Mouse (Mus musculus) skeletal muscle tissue, adult 2 months (tissue): ENCODE data around the gene Dnmt3l.

Source experiments
- DNase-seq: peaks from one replicate; pipeline ENCODE4 v3.0.0-alpha.2; 2012; ENCODE audit warnings: low read depth, low spot score

Gene Dnmt3l

DNA sequence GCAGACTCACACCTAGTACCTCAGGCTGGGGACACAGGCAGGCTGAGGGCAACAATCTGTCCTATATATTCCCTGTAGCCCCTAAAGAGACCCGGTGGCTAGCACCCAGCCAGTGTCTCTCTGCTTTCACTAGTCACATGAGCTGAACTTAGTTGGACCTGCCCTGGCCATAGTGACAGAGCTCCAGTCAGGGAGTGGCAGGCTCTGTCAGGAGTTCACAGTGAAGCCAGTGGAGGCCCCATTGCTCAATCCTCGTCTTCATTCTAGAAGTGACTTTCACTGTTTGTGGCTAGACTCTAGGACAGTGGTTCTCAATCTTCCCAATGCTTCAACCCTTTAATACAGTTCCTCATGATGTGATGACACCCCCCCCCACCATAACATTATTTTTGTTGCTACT lies 9.8 kb upstream of the Dnmt3l start:
- no peak for DNase-seq

DNA sequence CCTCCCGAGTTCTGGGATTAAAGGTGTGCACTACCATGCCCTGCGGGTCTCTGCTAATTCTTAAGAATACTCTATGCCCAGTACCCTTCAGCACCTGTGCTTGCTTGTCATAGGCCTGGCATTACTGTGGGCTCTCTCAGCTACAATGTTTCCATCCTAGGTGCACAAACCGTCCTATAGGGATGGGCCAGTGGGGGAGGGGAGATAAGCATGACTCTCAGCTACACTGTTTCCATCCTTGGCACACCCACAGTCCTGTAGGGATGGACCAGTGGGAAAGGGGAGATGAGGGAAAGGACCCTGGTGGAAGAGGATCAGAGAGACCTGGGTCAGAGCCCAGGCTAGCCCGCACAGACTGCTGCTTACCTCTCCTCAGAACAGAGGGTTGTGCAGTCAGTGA lies 4.6 kb upstream of the Dnmt3l start:
- no peak for DNase-seq

DNA sequence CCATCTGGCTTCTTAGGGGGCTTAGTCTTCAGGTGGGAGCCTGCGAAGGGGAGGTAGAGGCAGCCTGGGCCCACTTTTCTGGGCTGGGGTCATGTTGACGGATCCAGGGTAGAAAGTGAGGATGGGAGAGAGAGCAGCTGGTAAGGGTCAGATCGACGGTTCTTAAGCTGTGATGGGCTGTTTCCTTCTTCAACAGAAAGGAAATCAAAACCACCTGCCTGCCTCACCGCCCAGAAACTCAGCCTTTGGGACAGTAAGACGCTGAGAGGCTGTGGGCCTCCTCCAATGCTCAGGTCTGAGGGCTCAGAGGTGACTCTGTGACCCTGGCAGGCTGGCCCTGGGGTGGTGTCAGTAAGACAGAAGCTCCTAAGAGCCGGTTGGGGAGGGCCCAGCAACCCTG lies 349 bp downstream of the Dnmt3l start:
- no peak for DNase-seq

DNA sequence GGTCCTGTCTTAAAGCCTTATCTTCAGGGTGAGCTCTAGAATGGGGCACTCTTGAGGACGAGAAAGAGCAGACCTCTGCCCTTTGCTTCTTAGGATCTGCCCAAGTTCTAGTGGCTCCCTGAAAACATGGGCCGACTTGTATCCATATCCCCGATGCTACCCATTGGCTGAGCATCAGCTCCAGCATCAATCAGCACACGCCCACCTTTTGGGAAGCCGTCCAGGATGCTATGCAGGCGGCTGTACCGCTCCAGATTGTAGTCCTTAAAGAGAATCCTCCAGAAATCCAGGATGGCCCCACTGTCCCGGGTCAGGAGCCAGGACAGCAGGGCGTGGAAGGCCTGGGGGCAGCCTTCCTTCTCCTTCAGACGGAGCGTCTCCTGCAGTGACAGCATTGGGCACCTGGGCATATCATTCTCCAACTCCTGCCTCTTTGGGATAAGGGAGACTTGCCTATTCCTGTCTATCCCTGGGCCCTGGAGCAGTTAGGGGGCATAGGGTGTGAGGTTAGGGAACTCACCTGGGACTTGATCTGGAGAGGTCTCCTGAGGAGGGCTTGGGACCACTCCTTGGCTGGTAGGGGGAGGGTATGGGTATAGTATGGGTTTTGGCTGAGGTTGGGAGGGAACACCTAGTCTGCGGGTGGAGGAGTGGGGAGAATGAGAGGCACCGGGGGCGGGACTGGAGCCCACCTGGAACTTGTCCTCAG lies 1.1 kb downstream of the Dnmt3l start:
- DNase-seq, result no peak

DNA sequence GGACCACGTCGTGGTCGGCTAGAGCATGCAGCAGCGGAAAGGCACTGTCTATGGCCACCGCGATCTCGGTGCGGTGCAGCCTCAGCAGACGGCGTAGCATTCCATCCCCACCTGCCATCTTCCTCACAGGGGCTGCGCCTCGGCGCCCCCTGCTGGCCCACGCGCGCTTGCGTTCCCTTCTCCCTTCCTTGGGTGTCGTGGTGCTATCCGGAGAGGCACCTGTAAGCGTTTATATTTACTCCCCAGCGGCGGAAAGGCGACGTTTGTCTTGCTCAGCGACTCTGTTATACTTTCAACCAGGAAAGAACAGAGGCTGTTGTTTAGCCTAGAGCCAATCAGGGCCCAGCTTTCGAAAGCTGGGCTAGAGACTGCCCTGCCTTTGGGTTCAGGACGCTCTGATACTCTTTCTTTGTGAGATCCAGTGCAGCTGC lies 1.7 kb downstream of the Dnmt3l start, which contains the start of gene Aire:
Gene Aire (minus strand): TSS at position 205 of the 431 bp plus-strand sequence.
- DNase-seq, result no peak

DNA sequence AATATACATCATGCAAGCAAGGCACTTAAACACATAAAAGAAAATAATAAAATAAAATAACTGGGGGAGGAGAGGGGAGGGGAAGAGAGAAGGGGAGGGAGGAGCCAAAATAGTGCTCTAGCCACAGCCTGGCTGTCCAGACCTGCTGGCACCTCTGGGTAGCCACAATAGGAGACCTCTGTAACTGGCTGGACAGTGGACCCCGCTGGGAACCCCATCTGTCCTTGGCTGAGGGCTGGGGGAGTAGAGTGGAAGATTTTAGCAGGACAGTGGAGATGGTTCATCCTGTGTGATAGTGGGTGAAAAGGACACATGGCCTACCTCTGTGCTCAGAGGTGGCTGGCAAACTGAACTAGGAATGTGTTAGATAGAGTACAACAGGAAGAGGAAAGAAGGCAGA lies 2.8 kb downstream of the Dnmt3l start:
- no peak for DNase-seq

DNA sequence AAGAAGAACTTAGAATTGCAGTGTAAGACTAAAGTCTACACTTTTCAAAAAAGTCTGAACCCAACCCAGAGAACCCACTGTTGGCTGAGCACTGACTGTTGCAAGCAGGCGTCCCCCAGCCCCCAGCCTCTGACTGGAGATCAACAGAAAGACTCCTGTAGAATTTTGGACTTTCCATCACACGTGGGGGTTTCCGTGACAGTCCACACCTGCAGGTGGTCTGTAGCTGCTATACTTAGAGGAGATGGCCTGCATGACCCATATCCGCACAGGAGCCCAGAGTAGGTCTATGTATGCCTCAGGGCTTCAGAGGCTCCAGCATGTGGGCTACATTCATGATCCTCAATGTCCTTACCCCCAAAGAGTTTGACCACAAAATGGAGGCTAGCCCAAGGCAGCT lies 4.6 kb downstream of the Dnmt3l start:
- no peak for DNase-seq

DNA sequence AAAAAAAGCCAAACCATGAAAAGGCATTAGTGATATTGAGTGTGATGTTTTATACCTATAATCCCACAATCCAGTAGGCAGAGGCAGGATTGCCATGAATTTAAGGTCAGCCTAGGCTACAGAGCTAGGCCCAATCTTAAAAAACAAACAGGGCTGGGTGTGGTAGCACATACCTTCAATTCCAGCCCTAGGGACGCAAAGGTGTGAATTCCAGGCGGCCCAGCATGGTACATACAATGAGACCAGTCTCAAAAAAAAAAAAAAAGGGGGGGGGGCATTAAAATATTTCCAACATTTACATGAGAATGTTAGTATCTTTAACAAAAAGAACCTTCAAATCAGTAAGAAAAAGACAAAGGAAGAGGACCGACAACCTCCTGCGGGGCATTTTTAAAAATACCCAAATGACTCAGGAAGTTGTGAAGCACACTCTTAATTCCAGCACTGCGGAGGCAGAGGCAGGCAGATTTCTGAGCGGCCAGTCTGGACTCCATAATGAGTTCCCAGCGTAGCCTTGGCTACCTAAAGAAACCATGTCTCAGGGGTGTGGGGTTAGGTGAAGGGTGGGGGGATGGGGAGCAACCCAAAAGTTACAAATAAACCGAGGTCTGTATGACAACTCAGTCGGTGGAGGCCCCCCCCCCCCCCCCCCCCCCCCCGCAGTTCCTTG lies 6.4 kb downstream of the Dnmt3l start:
- DNase-seq, result no peak

DNA sequence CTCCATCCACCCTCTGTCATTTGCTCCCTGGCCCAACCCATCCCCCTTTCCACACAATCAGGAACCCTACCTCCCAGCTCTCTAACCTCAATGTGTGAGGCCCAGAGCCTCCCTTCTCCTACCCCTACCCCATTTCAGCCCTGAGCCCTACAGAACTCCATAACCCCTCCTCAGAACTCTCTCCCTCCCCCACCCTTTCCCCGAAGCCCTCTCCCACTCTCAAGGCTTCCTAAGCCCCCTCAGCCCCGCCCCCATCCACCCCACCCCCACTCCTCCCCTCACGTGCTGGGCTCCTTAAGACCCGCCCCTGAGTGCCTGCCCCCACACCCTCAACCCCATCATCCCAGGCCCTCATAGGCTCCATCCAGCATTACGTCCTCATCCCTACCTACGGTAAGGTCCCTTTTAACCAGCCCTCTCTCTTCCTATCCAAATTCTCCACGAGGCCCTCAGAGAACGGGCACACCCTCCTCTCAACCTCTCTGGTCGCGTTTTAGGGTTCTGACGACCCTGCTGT lies 7.8 kb downstream of the Dnmt3l start:
- no peak for DNase-seq

DNA sequence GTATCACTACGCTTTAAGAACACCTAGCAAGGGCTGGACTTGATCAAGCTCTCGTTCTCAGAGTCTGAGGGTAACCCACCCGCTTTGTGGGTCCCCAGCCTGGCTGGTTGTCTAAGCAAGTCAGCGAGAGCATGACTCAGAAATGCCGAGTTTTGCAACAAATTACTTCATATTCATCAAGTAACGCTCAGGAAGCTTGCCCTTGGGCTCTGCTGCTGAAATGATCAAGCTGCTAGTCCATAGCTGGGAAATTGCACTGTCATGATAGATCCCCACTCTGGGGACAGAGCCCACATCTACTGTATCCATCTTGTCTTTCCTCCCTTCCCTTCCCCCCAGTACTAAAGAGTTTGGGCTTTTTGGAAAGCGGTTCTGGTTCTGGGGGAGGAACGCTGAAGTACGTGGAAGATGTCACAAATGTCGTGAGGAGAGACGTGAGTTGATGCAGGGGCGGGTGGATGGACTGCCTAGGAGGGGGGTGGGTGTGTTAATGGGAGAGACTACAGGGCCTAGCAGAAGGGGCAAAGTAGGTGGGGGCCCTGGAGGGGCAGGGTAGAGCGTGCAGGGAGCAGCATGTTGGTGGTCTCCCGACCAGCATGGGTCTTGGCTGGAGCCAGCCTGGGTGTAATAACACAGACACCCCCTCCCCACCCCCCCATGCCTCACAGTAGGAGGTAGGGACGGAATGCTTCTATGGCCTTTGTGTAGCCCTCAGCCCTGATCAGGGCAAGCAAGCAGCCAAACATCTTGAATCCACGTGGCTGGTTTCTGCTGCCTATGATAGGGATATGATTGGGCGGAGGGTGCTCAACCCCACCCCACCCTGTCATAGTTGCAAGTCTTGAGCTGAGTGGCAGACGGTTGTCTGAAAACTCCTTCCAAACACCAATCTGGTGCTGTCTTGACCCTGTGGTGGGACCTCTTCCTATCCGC lies 13.2 kb downstream of the Dnmt3l start:
- DNase-seq, result peak; percentile 33

DNA sequence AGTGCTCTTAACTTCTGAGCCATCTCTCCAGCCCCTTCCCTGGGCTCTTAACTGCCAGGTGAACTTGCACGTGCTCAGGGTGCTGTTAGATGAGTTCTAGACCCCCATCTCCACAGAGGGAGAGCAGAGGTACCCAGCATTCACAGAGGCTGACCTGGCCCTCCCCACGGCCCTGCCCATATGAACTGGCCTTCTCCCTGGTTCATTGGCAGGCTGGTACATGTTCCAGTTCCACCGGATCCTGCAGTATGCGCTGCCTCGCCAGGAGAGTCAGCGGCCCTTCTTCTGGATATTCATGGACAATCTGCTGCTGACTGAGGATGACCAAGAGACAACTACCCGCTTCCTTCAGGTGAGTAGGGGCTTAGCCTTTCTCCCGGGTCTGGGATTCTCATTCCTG lies 15.3 kb downstream of the Dnmt3l start:
- DNase-seq, result no peak

DNA sequence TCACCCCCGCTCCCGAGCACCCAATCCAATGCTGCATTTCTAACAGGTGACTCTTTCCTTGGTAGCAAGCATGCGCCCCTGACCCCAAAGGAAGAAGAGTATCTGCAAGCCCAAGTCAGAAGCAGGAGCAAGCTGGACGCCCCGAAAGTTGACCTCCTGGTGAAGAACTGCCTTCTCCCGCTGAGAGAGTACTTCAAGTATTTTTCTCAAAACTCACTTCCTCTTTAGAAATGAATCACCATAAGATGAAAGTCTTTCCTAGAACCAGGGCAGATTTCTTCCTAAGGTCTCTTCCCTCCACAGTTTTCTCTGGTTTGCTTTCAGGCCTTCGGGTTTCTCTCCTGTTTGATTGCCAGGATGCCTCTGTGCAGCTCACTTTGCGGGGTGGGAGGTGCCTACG lies 21.4 kb downstream of the Dnmt3l start:
- no peak for DNase-seq

DNA sequence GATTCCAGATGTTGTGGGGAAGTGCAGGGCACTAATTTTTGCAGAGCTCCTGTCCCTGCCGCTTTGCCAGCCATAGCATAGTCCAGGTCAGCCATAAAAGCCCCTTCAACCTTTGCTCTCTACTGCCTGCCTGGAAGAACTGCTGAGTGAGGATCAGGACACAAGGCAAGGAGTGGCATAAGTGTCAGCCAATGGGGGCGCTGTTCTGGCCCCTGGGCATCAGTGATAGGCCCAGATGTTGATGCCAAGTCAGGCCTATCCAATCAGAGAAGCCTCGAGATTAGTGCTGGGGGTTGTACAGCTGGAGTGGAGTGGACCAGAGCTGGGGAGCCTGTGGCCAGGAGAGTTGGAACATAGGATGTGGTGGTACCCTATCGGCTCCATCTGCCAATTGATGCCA lies 25.5 kb downstream of the Dnmt3l start:
- DNase-seq, result no peak

DNA sequence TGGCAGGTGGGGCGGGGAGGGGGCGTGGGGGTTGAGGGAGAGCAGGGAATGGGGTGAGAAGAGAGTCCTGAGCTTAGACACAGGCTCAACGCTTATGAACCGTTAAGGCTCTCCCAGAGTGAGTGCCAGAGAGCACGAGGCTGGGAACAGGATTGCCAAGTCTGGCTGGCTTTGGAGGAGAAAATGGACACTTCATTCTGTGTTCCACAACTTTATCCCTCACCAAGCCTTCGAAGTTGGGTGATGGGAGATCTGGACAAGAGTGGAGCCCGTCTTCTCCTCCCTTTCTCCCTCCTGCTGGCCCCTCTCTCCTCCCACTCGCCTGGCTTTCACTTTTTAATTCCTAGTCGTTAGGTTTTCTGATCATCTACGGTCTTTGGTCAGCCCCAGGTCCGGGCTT lies 26.8 kb downstream of the Dnmt3l start:
- DNase-seq, result no peak

DNA sequence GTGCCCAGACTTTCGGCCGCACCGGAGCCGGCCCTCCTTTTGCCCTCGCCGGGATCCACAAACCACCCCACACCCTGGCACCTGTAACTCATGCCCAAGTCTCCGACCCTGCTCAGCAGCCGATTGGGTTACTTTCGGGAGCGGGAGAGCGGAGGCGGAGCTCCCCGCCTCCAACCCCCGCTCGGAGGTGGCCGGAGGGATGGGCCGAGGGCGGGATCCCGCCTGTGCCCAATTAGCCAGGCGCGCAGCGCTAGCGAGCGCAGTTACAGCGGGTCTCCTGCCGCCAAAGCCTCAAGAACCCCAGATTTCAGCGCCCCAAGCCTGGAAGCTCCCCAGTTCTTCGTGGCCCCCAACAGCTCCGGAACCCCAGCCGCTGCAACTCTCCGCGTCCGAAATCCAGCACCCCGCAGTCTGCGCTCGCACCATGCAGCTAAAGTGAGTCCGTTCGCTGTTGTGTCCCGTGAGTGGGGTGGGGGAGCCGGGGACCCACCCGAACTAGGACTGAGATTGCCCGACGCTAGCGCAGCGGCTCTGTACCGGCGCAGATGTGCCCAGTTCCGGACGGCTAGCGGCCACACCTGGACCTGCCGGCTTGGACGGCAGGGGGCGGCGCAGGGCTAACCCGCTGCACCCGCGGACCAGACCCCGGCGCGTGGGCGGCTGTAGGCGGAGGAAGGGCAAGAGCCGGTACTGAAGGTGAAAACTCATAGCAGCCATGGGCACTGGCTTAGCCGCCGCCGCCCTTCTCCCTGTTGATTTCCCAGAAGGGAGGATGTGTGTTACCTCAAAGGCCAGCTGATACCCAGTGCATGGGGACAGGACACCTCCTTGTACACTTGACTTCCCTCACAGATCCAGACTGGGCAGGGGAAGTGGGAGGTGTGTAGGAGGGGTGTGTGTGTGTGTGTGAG lies 27.6 kb downstream of the Dnmt3l start, which contains the start of gene Icosl:
Gene Icosl (plus strand): TSS at position 202 of the 911 bp plus-strand sequence.
- DNase-seq, result peak; percentile 56

DNA sequence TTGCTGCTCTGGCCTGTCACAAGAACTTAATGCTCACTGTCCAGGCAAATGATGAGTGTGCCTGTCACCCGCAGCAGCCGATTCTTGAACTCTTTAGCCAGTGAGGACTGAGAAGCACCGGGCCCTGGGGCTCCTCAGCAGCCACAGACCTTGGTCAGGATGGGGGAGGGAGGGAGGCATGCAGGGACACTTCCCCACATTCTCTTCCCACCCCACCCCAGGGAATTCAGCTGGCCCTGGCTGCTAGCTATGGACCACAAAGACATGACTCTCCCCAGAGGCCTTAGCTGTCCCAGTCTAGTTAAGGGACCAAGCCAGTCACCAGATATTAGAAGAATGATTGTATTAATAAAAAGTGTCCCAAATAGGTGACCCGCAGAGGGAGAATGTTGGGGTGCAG lies 32.4 kb downstream of the Dnmt3l start:
- no peak for DNase-seq

DNA sequence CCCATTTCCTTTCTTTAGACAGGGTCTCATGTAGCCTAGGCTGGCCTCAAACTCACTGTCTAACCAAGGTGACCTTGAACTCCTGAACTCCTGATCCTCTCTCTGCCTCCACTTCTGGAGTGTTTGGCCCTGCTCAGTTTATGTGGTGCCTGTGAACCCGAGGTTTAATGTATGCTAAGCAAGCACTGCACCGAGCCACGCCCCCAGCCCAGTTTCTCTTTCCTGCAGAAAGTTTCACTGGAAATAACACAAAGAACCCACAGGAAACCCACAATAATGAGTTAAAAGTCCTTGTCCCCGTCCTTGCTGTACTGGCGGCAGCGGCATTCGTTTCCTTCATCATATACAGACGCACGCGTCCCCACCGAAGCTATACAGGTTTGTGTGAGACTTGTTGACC lies 33.2 kb downstream of the Dnmt3l start:
- DNase-seq, result no peak

DNA sequence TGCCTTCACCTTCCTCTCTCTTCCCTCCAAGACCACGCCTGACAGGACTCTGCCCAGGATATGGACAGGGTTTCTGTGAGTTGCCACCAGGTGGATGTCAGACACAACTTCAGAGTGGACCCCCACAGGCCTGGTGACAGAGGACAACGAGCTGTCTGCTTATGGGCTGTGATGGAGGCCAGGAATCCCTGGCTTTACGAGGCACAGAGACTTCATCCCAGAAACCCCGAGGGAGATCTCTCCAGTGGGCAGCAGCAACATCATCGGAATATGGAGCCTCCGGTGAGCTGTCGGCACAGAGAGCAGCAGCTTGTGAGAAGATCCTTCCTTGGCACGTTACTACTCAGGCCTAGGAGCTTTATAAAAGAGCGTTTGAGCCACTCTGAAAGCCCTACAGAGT lies 36.1 kb downstream of the Dnmt3l start:
- no peak for DNase-seq

DNA sequence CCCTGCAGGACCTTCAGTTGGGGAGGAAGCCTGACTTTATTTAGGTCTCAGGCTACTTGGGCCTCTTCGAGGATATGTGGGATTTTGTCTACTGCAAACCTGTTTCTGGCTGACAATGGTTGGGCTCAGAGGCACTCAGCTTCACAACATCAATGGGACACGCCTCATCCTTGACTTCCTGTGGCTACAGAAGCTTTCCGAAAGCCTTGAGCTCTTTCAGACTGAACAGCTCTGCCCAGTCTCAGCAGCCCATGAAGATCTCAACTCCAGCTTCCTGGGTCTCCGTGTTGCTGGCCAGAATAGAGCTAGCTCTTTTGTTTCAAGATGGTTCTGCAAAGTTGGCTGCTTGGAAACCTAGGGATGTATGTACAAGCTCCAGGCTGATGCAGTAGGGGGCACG lies 36.5 kb downstream of the Dnmt3l start:
- no peak for DNase-seq

DNA sequence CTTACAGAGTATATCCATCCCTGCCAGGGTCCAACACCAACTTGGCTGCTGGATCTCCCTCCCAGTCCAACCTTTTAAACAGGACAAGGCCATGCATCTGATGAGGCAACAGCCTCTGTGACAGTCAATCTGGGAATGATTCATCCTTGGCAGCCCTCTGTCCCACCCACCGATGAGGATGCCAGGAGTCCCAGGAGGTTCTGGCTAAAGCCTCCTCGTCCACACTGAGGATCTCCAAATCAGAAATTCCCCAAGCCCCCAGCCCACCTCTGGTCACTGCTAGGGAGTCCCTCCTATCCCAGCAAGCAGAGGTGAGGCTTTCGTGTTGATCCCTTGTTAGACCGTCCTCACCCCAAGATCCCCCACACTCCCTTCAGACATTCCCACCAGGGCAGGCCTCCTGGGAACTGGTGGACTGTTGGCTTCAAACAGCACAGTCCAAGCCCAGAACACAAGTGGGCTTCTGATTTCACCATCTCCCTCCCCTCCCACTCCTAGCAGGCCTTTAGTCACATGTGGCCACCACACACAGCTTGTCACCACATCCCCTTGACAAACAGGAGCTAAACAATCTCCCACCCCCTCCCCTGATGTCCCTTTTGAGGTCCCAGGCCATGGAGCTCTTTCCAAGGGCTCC lies 38.3 kb downstream of the Dnmt3l start:
- DNase-seq, result peak; percentile 67
